Mouse (Mus musculus): Measurements from ENCODE around the gene Rsph14. TPM values are rescaled to one million over a fixed set of nuclear protein-coding genes. Genes with fewer than 3 reads are reported as not detected.
A peak's percentile ranks its signal among the peaks of the same experiment; 100 is the strongest.

Gene Rsph14
- polyA plus RNA-seq, 1 experiment from 2014 or later = 0.33 TPM

GRCm38 (mm10) chr10:75063301-75063965, 31.0 kb upstream of the Rsph14 start:
- Histone ChIP-seq H3K4me1 (ENCODE audit: control insufficient read depth, insufficient read depth, low read length) (peaks cover 63% of the 10 kb centered on the region), H3K36me3 (ENCODE audit: control insufficient read depth, insufficient read depth, low read length) (no peaks in the 10 kb centered on the region), H3K9me3 (ENCODE audit: control insufficient read depth, low read length) (no peaks in the 10 kb centered on the region), H3K4me2 (ENCODE audit: low read depth, low read length) (peak overlapping the region; percentile 97), H3K27ac (ENCODE audit: low read depth, low read length) (no peak overlapping the region), H3K4me3 (ENCODE audit: low read depth, low read length) (peak overlapping the region; percentile 90), H3K9ac (replicated peaks; ENCODE audit: low read depth, low read length) (0 out of 2 replicates have a peak overlapping the region, but pooled peaks have one; percentile 25), H3K27me3 (ENCODE audit: control insufficient read depth, insufficient read depth, low read length) (no peaks in the 10 kb centered on the region; the same call in 1 of the 2 replicates)
- 62% methylated on average over 12 of the region's 12 CpGs for WGBS
- ATAC-seq (ENCODE audit: low read depth) = no peak

- no peaks in the 10 kb centered on the region; the same call in 1 of the 2 replicates for H3K27me3 ChIP-seq (ENCODE audit: control insufficient read depth, insufficient read depth, low read length)
- 47% methylated on average over 6 of the region's 6 CpGs for WGBS
- no peak for ATAC-seq (ENCODE audit: low read depth)
- peak overlapping the region; percentile 85; the same call in 1 of the 2 replicates for H3K9ac ChIP-seq (replicated peaks; ENCODE audit: low read depth, low read length)
- H3K4me3 ChIP-seq (ENCODE audit: low read depth, low read length) = peak overlapping the region; percentile 90
- H3K36me3 ChIP-seq (ENCODE audit: control insufficient read depth, insufficient read depth, low read length) = no peaks in the 10 kb centered on the region
- H3K9me3 ChIP-seq (ENCODE audit: control insufficient read depth, low read length) = no peaks in the 10 kb centered on the region
- peak overlapping the region; percentile 97 for H3K4me2 ChIP-seq (ENCODE audit: low read depth, low read length)
- no peak overlapping the region for H3K27ac ChIP-seq (ENCODE audit: low read depth, low read length)
- H3K4me1 ChIP-seq (ENCODE audit: control insufficient read depth, insufficient read depth, low read length) = peaks cover 57% of the 10 kb centered on the region
These were observed 30.2 kb upstream of the Rsph14 start for GRCm38 (mm10) chr10:75062621-75063020.

GRCm38 (mm10) chr10:75062189-75062561, 29.8 kb upstream of the Rsph14 start:
- ATAC-seq (ENCODE audit: low read depth) = no peak
- 24% methylated on average over 6 of the region's 6 CpGs for whole genome bisulfite sequencing
- H3K4me2 ChIP-seq (ENCODE audit: low read depth, low read length) = peak overlapping the region; percentile 97
- H3K27ac ChIP-seq (ENCODE audit: low read depth, low read length) = no peak overlapping the region
- peak overlapping the region; percentile 90 for H3K4me3 ChIP-seq (ENCODE audit: low read depth, low read length)
- no peaks in the 10 kb centered on the region; the same call in 1 of the 2 replicates for H3K27me3 ChIP-seq (ENCODE audit: control insufficient read depth, insufficient read depth, low read length)
- H3K9ac ChIP-seq (replicated peaks; ENCODE audit: low read depth, low read length) = peak overlapping the region; percentile 85
- H3K4me1 ChIP-seq (ENCODE audit: control insufficient read depth, insufficient read depth, low read length) = peaks cover 54% of the 10 kb centered on the region
- no peaks in the 10 kb centered on the region for H3K36me3 ChIP-seq (ENCODE audit: control insufficient read depth, insufficient read depth, low read length)
- H3K9me3 ChIP-seq (ENCODE audit: control insufficient read depth, low read length) = no peaks in the 10 kb centered on the region

GRCm38 (mm10) chr10:75061341-75062188, 29.2 kb upstream of the Rsph14 start:
- 2% methylated on average over 61 of the region's 71 CpGs for WGBS
- H3K36me3 ChIP-seq (ENCODE audit: control insufficient read depth, insufficient read depth, low read length) = no peaks in the 10 kb centered on the region
- peak overlapping the region; percentile 90 for H3K27ac ChIP-seq (ENCODE audit: low read depth, low read length)
- peak overlapping the region; percentile 85 for H3K9ac ChIP-seq (replicated peaks; ENCODE audit: low read depth, low read length)
- no peaks in the 10 kb centered on the region; the same call in 1 of the 2 replicates for H3K27me3 ChIP-seq (ENCODE audit: control insufficient read depth, insufficient read depth, low read length)
- H3K4me2 ChIP-seq (ENCODE audit: low read depth, low read length) = peak overlapping the region; percentile 97
- no peak for ATAC-seq (ENCODE audit: low read depth)
- H3K9me3 ChIP-seq (ENCODE audit: control insufficient read depth, low read length) = no peaks in the 10 kb centered on the region
- H3K4me1 ChIP-seq (ENCODE audit: control insufficient read depth, insufficient read depth, low read length) = peaks cover 51% of the 10 kb centered on the region
- H3K4me3 ChIP-seq (ENCODE audit: low read depth, low read length) = peak overlapping the region; percentile 90

GRCm38 (mm10) chr10:75060843-75061235, 28.5 kb upstream of the Rsph14 start:
- Histone ChIP-seq H3K27ac (ENCODE audit: low read depth, low read length) (peak overlapping the region; percentile 90), H3K4me2 (ENCODE audit: low read depth, low read length) (peak overlapping the region; percentile 97), H3K4me1 (ENCODE audit: control insufficient read depth, insufficient read depth, low read length) (peaks cover 48% of the 10 kb centered on the region), H3K4me3 (ENCODE audit: low read depth, low read length) (peak overlapping the region; percentile 90), H3K9ac (replicated peaks; ENCODE audit: low read depth, low read length) (peak overlapping the region; percentile 85), H3K9me3 (ENCODE audit: control insufficient read depth, low read length) (no peaks in the 10 kb centered on the region), H3K36me3 (ENCODE audit: control insufficient read depth, insufficient read depth, low read length) (no peaks in the 10 kb centered on the region), H3K27me3 (ENCODE audit: control insufficient read depth, insufficient read depth, low read length) (no peaks in the 10 kb centered on the region; the same call in 1 of the 2 replicates)
- peak; percentile 47 for ATAC-seq (ENCODE audit: low read depth)
- WGBS = under 1% methylated on average over 30 of the region's 48 CpGs

- peak within 1 kb of the TSS; percentile 97 for H3K4me2 ChIP-seq (ENCODE audit: low read depth, low read length)
- peak within 1 kb of the TSS; percentile 90 for H3K27ac ChIP-seq (ENCODE audit: low read depth, low read length)
- H3K9ac ChIP-seq (replicated peaks; ENCODE audit: low read depth, low read length) = peak within 1 kb of the TSS; percentile 85
- H3K9me3 ChIP-seq (ENCODE audit: control insufficient read depth, low read length) = no peaks in the 10 kb centered on the region
- 1% methylated on average over 39 of the region's 73 CpGs for WGBS
- ATAC-seq (ENCODE audit: low read depth) = peak; percentile 90
- H3K4me3 ChIP-seq (ENCODE audit: low read depth, low read length) = peak within 1 kb of the TSS; percentile 90
- H3K36me3 ChIP-seq (ENCODE audit: control insufficient read depth, insufficient read depth, low read length) = no peaks in the 10 kb centered on the region
- H3K4me1 ChIP-seq (ENCODE audit: control insufficient read depth, insufficient read depth, low read length) = peaks cover 44% of the 10 kb centered on the region
- no peaks in the 10 kb centered on the region; the same call in 1 of the 2 replicates for H3K27me3 ChIP-seq (ENCODE audit: control insufficient read depth, insufficient read depth, low read length)
These were observed 27.9 kb upstream of the Rsph14 start, which contains the start of gene Bcr for GRCm38 (mm10) chr10:75060217-75060842. Gene Bcr, plus strand, starts transcription at chr10:75060592.

GRCm38 (mm10) chr10:75059396-75059795, 27.0 kb upstream of the Rsph14 start:
- Histone ChIP-seq H3K4me1 (ENCODE audit: control insufficient read depth, insufficient read depth, low read length) (peaks cover 35% of the 10 kb centered on the region), H3K36me3 (ENCODE audit: control insufficient read depth, insufficient read depth, low read length) (no peaks in the 10 kb centered on the region), H3K4me2 (ENCODE audit: low read depth, low read length) (peak overlapping the region; percentile 97), H3K27ac (ENCODE audit: low read depth, low read length) (no peak overlapping the region), H3K9ac (replicated peaks; ENCODE audit: low read depth, low read length) (no peak overlapping the region), H3K4me3 (ENCODE audit: low read depth, low read length) (peak overlapping the region; percentile 90; the same call in 1 of the 2 replicates), H3K27me3 (ENCODE audit: control insufficient read depth, insufficient read depth, low read length) (no peaks in the 10 kb centered on the region; the same call in 1 of the 2 replicates), H3K9me3 (ENCODE audit: control insufficient read depth, low read length) (no peaks in the 10 kb centered on the region)
- WGBS = under 1% methylated on average over 11 of the region's 11 CpGs
- ATAC-seq (ENCODE audit: low read depth) = no peak

- Histone ChIP-seq H3K27me3 (ENCODE audit: control insufficient read depth, insufficient read depth, low read length) (no peaks in the 10 kb centered on the region; the same call in 1 of the 2 replicates), H3K4me2 (ENCODE audit: low read depth, low read length) (no peak overlapping the region), H3K4me1 (ENCODE audit: control insufficient read depth, insufficient read depth, low read length) (peaks cover 29% of the 10 kb centered on the region), H3K9me3 (ENCODE audit: control insufficient read depth, low read length) (no peaks in the 10 kb centered on the region), H3K9ac (replicated peaks; ENCODE audit: low read depth, low read length) (no peak overlapping the region), H3K27ac (ENCODE audit: low read depth, low read length) (no peak overlapping the region), H3K36me3 (ENCODE audit: control insufficient read depth, insufficient read depth, low read length) (no peaks in the 10 kb centered on the region), H3K4me3 (ENCODE audit: low read depth, low read length) (no peak overlapping the region)
- ATAC-seq (ENCODE audit: low read depth) = no peak
- 26% methylated on average over 9 of the region's 9 CpGs for WGBS
These were observed 26.5 kb upstream of the Rsph14 start for GRCm38 (mm10) chr10:75058761-75059395.

Measured in neural tube, embryonic 14.5 days (tissue).